Mouse (Mus musculus) gastrocnemius, adult 8-10 months (tissue): ENCODE measurements around the gene Cobl. TPM values are rescaled to one million over a fixed set of nuclear protein-coding genes. Genes with fewer than 3 reads are reported as not detected.

Experiments used
- DNase-seq, 2 experiments: peaks; one replicate each; pipeline ENCODE4 v3.0.0; 2022; ENCODE audit warnings: low spot score in 2 of 2
- total RNA-seq, 4 experiments: library from RNA; stranded (reverse); gene quantifications; 2 replicates each; pipeline ENCODE4 v1.2.4; 2022

Gene Cobl
- total RNA-seq, 4 experiments from 2014 or later, result 116 to 159 (median 133) TPM

DNA sequence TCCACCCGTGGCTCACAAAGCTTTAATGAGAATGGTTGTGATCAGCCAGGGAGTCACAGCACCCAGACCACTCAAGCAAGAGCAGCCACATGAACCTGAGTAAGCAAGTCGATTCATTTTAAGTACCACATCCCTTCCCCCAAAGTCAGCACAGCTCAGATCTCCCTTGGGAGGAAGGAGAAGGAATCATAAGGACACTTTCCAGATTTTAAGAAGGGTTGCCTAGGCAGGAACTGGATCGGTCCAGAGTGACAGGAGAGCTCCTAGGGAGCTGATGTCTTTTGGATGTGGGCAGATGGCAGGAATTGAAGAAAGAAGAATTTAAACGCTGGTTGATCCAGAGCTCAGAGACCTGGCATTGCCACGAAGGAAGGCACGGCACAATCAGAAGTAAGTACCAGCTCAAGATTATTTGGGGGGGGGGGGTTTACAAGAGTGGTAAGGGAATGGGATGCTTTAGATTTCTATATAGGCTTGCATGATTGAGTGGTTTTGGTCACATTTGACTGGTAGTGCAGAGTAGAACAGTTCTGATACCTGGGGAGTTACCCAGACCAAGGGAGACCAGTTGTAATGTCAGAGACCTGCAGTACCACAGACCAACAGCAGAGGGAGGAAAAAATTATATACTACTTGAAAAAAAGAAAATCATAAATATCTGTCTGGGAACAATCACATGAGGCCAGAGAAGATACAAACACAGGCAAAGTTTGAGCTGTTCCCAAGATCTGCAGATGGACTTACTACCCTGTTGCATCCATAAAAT lies 150.3 kb downstream of the Cobl start:
- DNase-seq, result no peak

DNA sequence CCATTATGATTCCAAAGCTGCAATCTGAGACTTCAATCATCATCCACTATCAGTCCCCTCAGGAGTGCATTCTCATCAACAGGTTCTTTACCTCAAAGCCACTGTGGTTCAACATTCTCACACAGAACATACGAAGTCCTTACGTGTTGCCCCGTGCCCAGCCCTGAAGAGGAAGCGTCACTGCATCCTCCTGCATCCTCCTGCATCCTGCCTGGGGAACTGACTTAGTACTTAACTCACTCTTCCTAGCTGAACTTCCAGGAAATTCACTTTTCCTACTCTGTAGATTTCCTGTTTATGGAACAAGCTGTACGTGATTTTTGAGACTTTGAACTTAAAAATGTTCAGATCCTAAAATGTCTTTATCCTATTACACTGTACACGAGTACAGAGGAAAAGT lies 153.3 kb downstream of the Cobl start:
- no peak for DNase-seq

DNA sequence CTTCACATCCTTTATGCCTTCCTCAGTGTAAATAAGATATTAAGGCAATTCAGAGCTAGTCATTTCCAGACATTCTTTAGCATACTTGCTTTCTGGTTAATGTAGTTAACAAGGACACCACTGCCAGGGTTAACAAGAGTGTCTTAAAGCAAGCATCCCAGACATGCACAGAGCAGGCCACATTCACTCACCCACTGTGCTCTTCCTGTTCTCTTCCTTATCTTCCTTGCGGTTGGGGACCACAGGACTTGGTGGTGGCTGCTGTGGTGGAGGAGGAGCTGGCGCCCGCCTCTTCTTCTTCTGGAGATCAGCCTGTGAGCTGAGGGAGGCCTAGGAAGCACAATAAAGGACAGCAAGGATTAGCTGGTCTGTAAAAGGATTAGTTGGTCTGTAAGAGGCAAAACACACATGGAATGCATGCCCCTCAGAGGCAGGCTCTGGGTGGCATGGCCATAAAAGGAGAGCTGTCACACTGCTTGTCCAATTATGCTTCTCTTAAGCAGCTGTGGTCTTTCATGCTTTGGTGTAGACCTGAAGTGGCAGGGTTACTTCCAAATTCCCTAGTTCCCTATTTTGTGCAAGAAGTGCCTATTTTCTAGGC lies 155.2 kb downstream of the Cobl start:
- no peak for DNase-seq

- DNase-seq, result no peak
Measured at GRCm38 (mm10) chr11:12304879-12305278, 159.9 kb downstream of the Cobl start.

- DNase-seq, result no peak
Measured at GRCm38 (mm10) chr11:12299701-12300446, 164.9 kb downstream of the Cobl start.

- DNase-seq, result no peak
Measured at GRCm38 (mm10) chr11:12291654-12291935, 173.2 kb downstream of the Cobl start.

GRCm38 (mm10) chr11:12290911-12291653 lies 173.7 kb downstream of the Cobl start:
- peak; percentile 7 to 21 for DNase-seq

GRCm38 (mm10) chr11:12285319-12286021 lies 179.3 kb downstream of the Cobl start:
- no peak for DNase-seq

DNA sequence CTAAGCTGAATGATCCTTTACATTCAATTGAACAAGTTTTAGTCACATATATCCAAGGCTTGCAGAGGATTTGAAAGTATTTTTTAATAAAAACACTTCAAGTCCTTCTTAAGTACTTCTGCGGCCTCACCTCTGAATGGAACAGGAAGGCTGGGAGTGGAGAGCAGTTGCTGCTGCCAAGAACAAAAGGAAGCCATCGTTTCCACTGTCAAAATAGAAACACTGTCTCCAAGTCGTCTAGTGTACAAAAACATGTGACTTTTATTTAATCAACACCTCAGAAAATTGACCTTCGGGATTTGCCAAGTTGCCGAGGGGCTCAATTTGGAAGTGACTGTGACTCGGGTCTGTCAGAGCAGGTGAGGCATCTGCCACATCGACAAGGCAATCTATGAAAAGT lies 184.0 kb downstream of the Cobl start:
- DNase-seq, result no peak

DNA sequence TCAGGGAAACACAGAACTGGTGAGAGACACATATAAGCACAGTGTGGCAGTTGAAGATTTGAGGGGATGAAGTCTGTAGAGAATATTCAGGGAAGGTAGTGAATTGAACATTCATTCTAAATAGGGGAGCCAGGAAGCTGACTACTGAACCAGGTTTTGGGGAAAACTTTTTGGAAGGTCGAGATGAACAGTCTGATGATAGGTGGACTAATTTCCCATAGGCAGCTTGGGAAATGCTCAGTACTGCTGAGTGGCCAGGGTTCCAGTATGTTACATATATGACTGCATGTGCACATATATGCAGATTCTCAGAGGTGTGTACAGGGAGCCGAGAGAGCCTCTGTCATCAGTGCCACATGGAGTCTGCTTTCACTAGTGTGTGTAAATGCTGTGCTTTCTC lies 190.5 kb downstream of the Cobl start:
- no peak for DNase-seq

DNA sequence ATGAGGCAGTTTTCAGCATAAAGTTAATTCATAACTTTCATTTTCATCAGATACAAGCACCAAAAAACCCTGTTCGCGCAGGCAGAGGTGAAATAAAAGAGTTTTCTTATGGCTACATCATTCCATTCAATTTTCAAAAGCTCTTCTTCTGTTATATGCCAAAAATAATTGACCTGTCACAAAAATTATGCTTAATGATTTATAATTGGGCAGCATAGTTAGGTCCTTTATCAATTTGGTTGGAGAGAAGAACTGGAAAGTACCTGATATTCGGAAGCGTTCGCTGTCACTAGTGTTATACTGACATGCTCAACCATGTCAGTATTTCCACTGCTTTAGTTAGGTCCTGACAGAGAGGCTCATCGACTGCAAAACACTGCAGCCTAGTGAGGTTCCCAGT lies 191.0 kb downstream of the Cobl start:
- no peak for DNase-seq

DNA sequence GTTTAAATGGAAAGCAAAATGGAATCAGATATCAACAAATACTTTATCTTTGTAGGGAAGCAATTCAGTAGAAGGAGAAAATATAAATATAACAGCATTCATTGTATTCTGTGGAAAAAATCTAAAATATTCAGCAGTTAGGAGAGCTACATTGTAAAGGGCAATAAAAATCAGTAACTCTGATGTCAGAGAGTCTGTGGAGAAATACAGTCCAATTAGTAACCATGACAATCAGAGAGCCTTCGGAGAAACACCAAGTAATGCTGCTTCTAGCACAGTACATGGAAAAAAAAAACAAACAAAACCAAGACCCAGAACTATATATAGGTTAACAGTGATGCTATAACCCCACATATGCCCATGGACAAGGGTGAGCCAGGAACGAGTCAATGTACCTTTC lies 206.3 kb downstream of the Cobl start:
- DNase-seq, result no peak

DNA sequence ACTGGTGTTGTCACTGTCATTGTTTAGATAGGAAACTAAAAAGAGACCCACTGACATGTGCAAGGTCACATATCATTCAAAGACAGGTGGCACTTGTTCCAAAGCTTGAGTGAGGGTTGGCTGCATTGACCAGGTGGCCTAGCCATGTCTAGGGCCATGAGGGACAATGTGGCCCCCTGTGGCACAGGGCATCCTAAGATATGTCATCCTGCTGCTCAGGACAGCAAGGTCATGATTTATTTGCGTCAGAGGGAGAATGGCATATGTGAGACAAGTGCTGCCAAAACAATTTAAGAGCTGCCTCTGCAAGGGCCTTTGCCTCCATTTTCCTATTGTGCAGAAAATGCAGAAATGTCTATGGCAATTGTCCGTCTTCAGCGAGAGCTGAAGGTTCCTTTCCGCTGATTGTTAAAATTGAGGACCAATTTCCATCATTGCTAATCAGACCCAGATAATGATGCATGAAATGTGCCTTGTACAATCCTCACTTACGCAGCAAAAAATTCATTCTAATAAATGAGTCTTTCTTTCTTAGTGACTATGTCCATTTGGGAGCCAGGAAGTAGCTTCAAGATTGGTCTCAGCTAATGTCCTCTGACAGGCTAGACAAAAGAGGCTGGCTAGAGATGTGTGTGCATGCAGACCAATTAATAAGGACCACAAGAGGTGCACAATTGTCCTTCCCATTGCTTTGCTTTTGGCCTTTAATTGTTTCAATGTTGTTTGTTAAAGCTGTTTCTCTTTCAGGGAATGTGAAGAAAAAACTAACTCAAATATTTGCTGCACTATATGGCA lies 207.2 kb downstream of the Cobl start:
- DNase-seq, result no peak

DNA sequence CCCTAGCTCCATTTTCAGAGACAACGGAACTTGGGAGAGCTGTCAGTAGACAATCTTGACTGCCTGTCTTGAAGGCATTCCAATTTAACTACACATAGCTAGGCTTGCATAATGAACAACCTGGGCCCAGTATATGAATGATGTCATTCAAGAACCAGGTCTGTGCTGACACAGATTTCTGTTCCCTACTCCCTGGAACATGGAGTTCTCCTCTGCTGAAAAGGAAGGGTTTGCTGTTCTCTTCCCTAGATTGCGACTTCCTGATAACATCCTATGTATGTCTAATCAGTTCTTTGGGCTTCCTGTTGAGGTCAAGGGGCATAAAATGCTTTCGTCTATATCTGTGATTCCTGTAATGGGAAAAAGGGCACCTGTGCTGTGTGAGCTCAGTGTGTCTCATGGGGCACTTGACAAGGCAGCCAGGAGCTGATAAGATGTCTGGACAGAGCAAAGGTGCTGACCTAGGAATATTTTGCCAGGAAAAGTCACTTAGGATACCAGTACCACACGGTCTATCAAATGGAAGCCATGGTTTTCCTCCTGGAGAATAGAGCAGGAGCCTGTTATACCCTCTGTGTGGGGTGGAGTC lies 219.3 kb downstream of the Cobl start:
- DNase-seq, result no peak

GRCm38 (mm10) chr11:12236341-12236740 lies 228.4 kb downstream of the Cobl start:
- DNase-seq, result no peak

GRCm38 (mm10) chr11:12234876-12235275 lies 229.9 kb downstream of the Cobl start:
- no peak for DNase-seq

- DNase-seq, result no peak
Measured at GRCm38 (mm10) chr11:12234126-12234525, 230.6 kb downstream of the Cobl start.

DNA sequence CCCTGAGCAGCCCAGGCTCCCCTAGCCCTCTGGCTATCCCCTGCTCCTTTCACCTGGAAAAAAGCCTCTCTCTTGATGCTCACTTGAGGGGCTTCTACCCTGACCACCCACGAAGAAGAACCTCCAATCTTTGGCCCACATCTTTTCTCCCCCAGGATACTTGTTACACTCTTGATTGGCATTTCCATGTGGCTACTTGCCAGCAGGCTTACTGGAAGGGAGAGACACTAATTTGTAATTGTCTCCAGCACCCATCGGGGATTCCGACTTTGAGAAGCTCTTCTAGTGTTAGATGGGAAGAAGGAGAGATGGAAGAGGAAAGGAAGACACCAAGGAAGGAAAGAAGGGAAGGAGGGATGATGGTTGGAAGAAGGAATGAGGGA lies 232.0 kb downstream of the Cobl start:
- no peak for DNase-seq

DNA sequence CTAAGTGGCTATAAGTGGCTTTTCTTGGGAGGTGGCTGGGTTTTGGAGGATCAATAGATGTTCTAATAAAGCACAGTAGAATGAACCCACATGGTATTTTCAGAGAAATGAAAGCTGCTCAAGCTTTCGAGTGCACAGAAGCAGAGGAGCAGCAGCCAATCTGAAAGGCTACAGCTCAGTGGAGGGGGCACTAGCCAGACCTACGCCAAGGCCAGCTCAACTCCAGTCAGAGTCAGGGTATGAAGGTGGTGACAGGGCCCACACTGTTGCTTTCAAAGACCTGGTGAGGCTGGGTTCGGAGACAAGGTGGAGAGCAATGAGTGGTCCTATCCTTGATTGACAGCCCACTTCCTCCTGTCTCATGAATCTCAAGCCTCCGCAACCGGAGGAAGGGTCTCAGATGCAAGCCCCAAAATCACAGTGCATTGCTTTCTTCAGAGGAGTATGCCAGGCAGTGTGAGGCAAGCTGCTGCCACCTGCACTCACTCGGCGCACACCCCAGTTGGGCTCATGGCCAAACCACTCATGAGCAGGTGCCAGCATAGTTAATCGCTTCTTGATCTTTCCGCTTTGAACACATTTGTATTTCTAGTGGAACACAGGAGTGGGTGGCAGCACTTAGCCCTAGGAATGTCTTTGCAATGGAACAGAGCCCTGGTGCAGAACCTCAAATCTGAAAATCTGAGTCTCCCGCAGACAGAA lies 232.6 kb downstream of the Cobl start:
- no peak for DNase-seq
